Mouse (Mus musculus): ENCODE data around the gene Mgea5. TPM values are rescaled to one million over a fixed set of nuclear protein-coding genes. Genes with fewer than 3 reads are reported as not detected.

Mgea5 gene
- polyA plus RNA-seq, 1 experiment from 2014 or later: 76.5 TPM

- Histone ChIP-seq H3K4me1 (ENCODE audit: control insufficient read depth, insufficient read depth, low read length) (peaks cover 34% of the 10 kb centered on the region), H3K9ac (ENCODE audit: low read depth, low read length) (peak overlapping the region; percentile 28; the same call in 1 of the 2 replicates), H3K27me3 (ENCODE audit: control insufficient read depth, insufficient read depth, low read depth, low read length) (no peaks in the 10 kb centered on the region), H3K4me3 (ENCODE audit: low read depth, low read length) (no peak overlapping the region; the same call in 1 of the 2 replicates), H3K9me3 (replicated peaks; ENCODE audit: control insufficient read depth, low read length, poor library complexity, severe bottlenecking) (no peaks in the 10 kb centered on the region), H3K4me2 (ENCODE audit: low read length) (peak overlapping the region; percentile 72), H3K36me3 (ENCODE audit: control insufficient read depth, insufficient read depth, low read length) (peaks cover 6% of the 10 kb centered on the region; the same call in 1 of the 2 replicates), H3K27ac (ENCODE audit: low read length) (no peak overlapping the region)
- 88% methylated on average over 13 of the region's 13 CpGs for WGBS
- no peak for ATAC-seq
Measured at GRCm38 (mm10) chr19:45780350-45780915, 3.2 kb downstream of the Mgea5 start.

- H3K36me3 ChIP-seq (ENCODE audit: control insufficient read depth, insufficient read depth, low read length): peaks cover 30% of the 10 kb centered on the region
- WGBS: 88% methylated on average over 2 of the region's 2 CpGs
Measured at GRCm38 (mm10) chr19:45775486-45775885, 8.2 kb downstream of the Mgea5 start.

GRCm38 (mm10) chr19:45771501-45771900 is 12.1 kb downstream of the Mgea5 start:
- Histone ChIP-seq H3K4me3 (ENCODE audit: low read depth, low read length) (no peak overlapping the region), H3K36me3 (ENCODE audit: control insufficient read depth, insufficient read depth, low read length) (peaks cover 55% of the 10 kb centered on the region), H3K27me3 (ENCODE audit: control insufficient read depth, insufficient read depth, low read depth, low read length) (no peaks in the 10 kb centered on the region), H3K4me2 (ENCODE audit: low read length) (no peak overlapping the region), H3K9me3 (replicated peaks; ENCODE audit: control insufficient read depth, low read length, poor library complexity, severe bottlenecking) (no peaks in the 10 kb centered on the region), H3K27ac (ENCODE audit: low read length) (no peak overlapping the region), H3K9ac (ENCODE audit: low read depth, low read length) (no peak overlapping the region), H3K4me1 (ENCODE audit: control insufficient read depth, insufficient read depth, low read length) (no peaks in the 10 kb centered on the region)
- no peak for ATAC-seq
- 92% methylated on average over 5 of the region's 5 CpGs for WGBS

More at GRCm38 (mm10) chr19:45775486-45775885, 8.2 kb downstream of the Mgea5 start:
- H3K9me3 ChIP-seq (replicated peaks; ENCODE audit: control insufficient read depth, low read length, poor library complexity, severe bottlenecking): no peaks in the 10 kb centered on the region
- no peak overlapping the region for H3K9ac ChIP-seq (ENCODE audit: low read depth, low read length)
- no peak overlapping the region for H3K4me3 ChIP-seq (ENCODE audit: low read depth, low read length)
- H3K4me1 ChIP-seq (ENCODE audit: control insufficient read depth, insufficient read depth, low read length): peaks cover 12% of the 10 kb centered on the region
- H3K27me3 ChIP-seq (ENCODE audit: control insufficient read depth, insufficient read depth, low read depth, low read length): no peaks in the 10 kb centered on the region
- H3K27ac ChIP-seq (ENCODE audit: low read length): no peak overlapping the region
- H3K4me2 ChIP-seq (ENCODE audit: low read length): no peak overlapping the region
- ATAC-seq: no peak

GRCm38 (mm10) chr19:45760810-45761209 is 22.8 kb downstream of the Mgea5 start:
- WGBS: 89% methylated on average over 3 of the region's 3 CpGs
- Histone ChIP-seq H3K4me1 (ENCODE audit: control insufficient read depth, insufficient read depth, low read length) (no peaks in the 10 kb centered on the region), H3K9ac (ENCODE audit: low read depth, low read length) (no peak overlapping the region), H3K9me3 (replicated peaks; ENCODE audit: control insufficient read depth, low read length, poor library complexity, severe bottlenecking) (no peaks in the 10 kb centered on the region), H3K27ac (ENCODE audit: low read length) (no peak overlapping the region), H3K4me3 (ENCODE audit: low read depth, low read length) (no peak overlapping the region), H3K36me3 (ENCODE audit: control insufficient read depth, insufficient read depth, low read length) (peaks cover 67% of the 10 kb centered on the region), H3K4me2 (ENCODE audit: low read length) (no peak overlapping the region), H3K27me3 (ENCODE audit: control insufficient read depth, insufficient read depth, low read depth, low read length) (no peaks in the 10 kb centered on the region)
- ATAC-seq: no peak

GRCm38 (mm10) chr19:45758671-45759070 is 25.0 kb downstream of the Mgea5 start:
- H3K27ac ChIP-seq (ENCODE audit: low read length): no peak overlapping the region
- H3K27me3 ChIP-seq (ENCODE audit: control insufficient read depth, insufficient read depth, low read depth, low read length): no peaks in the 10 kb centered on the region
- no peak overlapping the region for H3K4me2 ChIP-seq (ENCODE audit: low read length)
- no peaks in the 10 kb centered on the region for H3K9me3 ChIP-seq (replicated peaks; ENCODE audit: control insufficient read depth, low read length, poor library complexity, severe bottlenecking)
- ATAC-seq: no peak
- H3K4me1 ChIP-seq (ENCODE audit: control insufficient read depth, insufficient read depth, low read length): no peaks in the 10 kb centered on the region
- H3K9ac ChIP-seq (ENCODE audit: low read depth, low read length): no peak overlapping the region
- H3K36me3 ChIP-seq (ENCODE audit: control insufficient read depth, insufficient read depth, low read length): peaks cover 70% of the 10 kb centered on the region
- WGBS: 93% methylated on average over 5 of the region's 5 CpGs
- no peak overlapping the region for H3K4me3 ChIP-seq (ENCODE audit: low read depth, low read length)

- Histone ChIP-seq H3K9me3 (replicated peaks; ENCODE audit: control insufficient read depth, low read length, poor library complexity, severe bottlenecking) (no peaks in the 10 kb centered on the region), H3K4me1 (ENCODE audit: control insufficient read depth, insufficient read depth, low read length) (peaks cover 8% of the 10 kb centered on the region), H3K4me3 (ENCODE audit: low read depth, low read length) (no peak overlapping the region), H3K27ac (ENCODE audit: low read length) (no peak overlapping the region), H3K36me3 (ENCODE audit: control insufficient read depth, insufficient read depth, low read length) (peaks cover 38% of the 10 kb centered on the region), H3K9ac (ENCODE audit: low read depth, low read length) (no peak overlapping the region), H3K27me3 (ENCODE audit: control insufficient read depth, insufficient read depth, low read depth, low read length) (no peaks in the 10 kb centered on the region), H3K4me2 (ENCODE audit: low read length) (no peak overlapping the region)
- 95% methylated on average over 3 of the region's 3 CpGs for WGBS
- ATAC-seq: no peak
Measured at GRCm38 (mm10) chr19:45753551-45753950, 30.1 kb downstream of the Mgea5 start.

- H3K27me3 ChIP-seq (ENCODE audit: control insufficient read depth, insufficient read depth, low read depth, low read length): peaks cover under 1% of the 10 kb centered on the region; the same call in 1 of the 2 replicates
- no peak for ATAC-seq
- H3K4me3 ChIP-seq (ENCODE audit: low read depth, low read length): no peak overlapping the region
- no peak overlapping the region for H3K27ac ChIP-seq (ENCODE audit: low read length)
- WGBS: 94% methylated on average over 7 of the region's 7 CpGs
- H3K9ac ChIP-seq (ENCODE audit: low read depth, low read length): no peak overlapping the region
- peaks cover 23% of the 10 kb centered on the region for H3K36me3 ChIP-seq (ENCODE audit: control insufficient read depth, insufficient read depth, low read length)
- H3K9me3 ChIP-seq (replicated peaks; ENCODE audit: control insufficient read depth, low read length, poor library complexity, severe bottlenecking): no peaks in the 10 kb centered on the region
- peaks cover 17% of the 10 kb centered on the region for H3K4me1 ChIP-seq (ENCODE audit: control insufficient read depth, insufficient read depth, low read length)
- H3K4me2 ChIP-seq (ENCODE audit: low read length): no peak overlapping the region
Measured at GRCm38 (mm10) chr19:45751881-45752280, 31.8 kb downstream of the Mgea5 start.

- Histone ChIP-seq H3K9ac (ENCODE audit: low read depth, low read length) (peak within 1 kb of the TSS; percentile 84), H3K4me2 (ENCODE audit: low read length) (peak within 1 kb of the TSS; percentile 96)
Measured at GRCm38 (mm10) chr19:45749243-45750043, 34.2 kb downstream of the Mgea5 start, which contains the start of gene Npm3. TSS of gene Npm3 (minus strand) at chr19:45749591.

GRCm38 (mm10) chr19:45748691-45749242 is 34.9 kb downstream of the Mgea5 start:
- no peaks in the 10 kb centered on the region for H3K9me3 ChIP-seq (replicated peaks; ENCODE audit: control insufficient read depth, low read length, poor library complexity, severe bottlenecking)
- peaks cover 2% of the 10 kb centered on the region for H3K36me3 ChIP-seq (ENCODE audit: control insufficient read depth, insufficient read depth, low read length)
- H3K4me3 ChIP-seq (ENCODE audit: low read depth, low read length): peak overlapping the region; percentile 68
- no peak overlapping the region for H3K27ac ChIP-seq (ENCODE audit: low read length)
- ATAC-seq: peak; percentile 25
- peak overlapping the region; percentile 96 for H3K4me2 ChIP-seq (ENCODE audit: low read length)
- peak overlapping the region; percentile 84 for H3K9ac ChIP-seq (ENCODE audit: low read depth, low read length)
- peaks cover 28% of the 10 kb centered on the region for H3K27me3 ChIP-seq (ENCODE audit: control insufficient read depth, insufficient read depth, low read depth, low read length)
- WGBS: 2% methylated on average over 33 of the region's 33 CpGs
- H3K4me1 ChIP-seq (ENCODE audit: control insufficient read depth, insufficient read depth, low read length): peaks cover 17% of the 10 kb centered on the region

More at GRCm38 (mm10) chr19:45749243-45750043, 34.2 kb downstream of the Mgea5 start, which contains the start of gene Npm3:
- Histone ChIP-seq H3K36me3 (ENCODE audit: control insufficient read depth, insufficient read depth, low read length) (peaks cover 9% of the 10 kb centered on the region), H3K27ac (ENCODE audit: low read length) (peak within 1 kb of the TSS; percentile 42), H3K4me3 (ENCODE audit: low read depth, low read length) (peak within 1 kb of the TSS; percentile 68), H3K9me3 (replicated peaks; ENCODE audit: control insufficient read depth, low read length, poor library complexity, severe bottlenecking) (no peaks in the 10 kb centered on the region), H3K4me1 (ENCODE audit: control insufficient read depth, insufficient read depth, low read length) (peaks cover 17% of the 10 kb centered on the region), H3K27me3 (ENCODE audit: control insufficient read depth, insufficient read depth, low read depth, low read length) (peaks cover 22% of the 10 kb centered on the region)
- ATAC-seq: peak; percentile 85
- under 1% methylated on average over 52 of the region's 60 CpGs for WGBS

Measured in midbrain, embryonic 16.5 days (tissue).